Mouse (Mus musculus) hindbrain, embryonic 10.5 days (tissue): Measurements from ENCODE around the gene Rbm28. TPM values are rescaled to one million over a fixed set of nuclear protein-coding genes. Genes with fewer than 3 reads are reported as not detected.

ENCODE experiments used
- DNase-seq: peaks from one replicate; pipeline ENCODE4 v3.0.0-alpha.2; 2017; ENCODE audit warnings: low spot score
- H3K27ac ChIP-seq: fragments of 300-500 bp; sonication (generic); 2 replicates; pipeline ENCODE4 v1.5.1; 2016; ENCODE audit warnings: mild to moderate bottlenecking, moderate library complexity
- H3K27me3 ChIP-seq: fragments of 300-500 bp; sonication (generic); 2 replicates; pipeline ENCODE4 v1.6.1; 2016; ENCODE audit warnings: mild to moderate bottlenecking; ENCODE audit not compliant: poor library complexity, insufficient read depth, severe bottlenecking
- H3K36me3 ChIP-seq: fragments of 300-500 bp; sonication (generic); 2 replicates; pipeline ENCODE4 v1.6.1; 2016; ENCODE audit warnings: mild to moderate bottlenecking, moderate library complexity
- H3K4me1 ChIP-seq: fragments of 300-500 bp; sonication (generic); replicated peaks from 2 replicates; pipeline ENCODE4 v1.6.1; 2016; ENCODE audit warnings: mild to moderate bottlenecking
- H3K4me3 ChIP-seq: fragments of 300-500 bp; sonication (generic); 2 replicates; pipeline ENCODE4 v1.5.1; 2016; ENCODE audit warnings: mild to moderate bottlenecking, moderate library complexity
- H3K9me3 ChIP-seq: fragments of 300-500 bp; sonication (generic); 2 replicates; pipeline ENCODE4 v1.6.1; 2016; ENCODE audit warnings: mild to moderate bottlenecking, moderate library complexity
- WGBS: fragments of 180-500 bp; shearing (Covaris S2); methylation state at CpG from one replicate; pipeline ENCODE4 v1.1.7; 2016; 5-methylcytosine and 5-hydroxymethylcytosine counted together
- polyA plus RNA-seq: library from polyadenylated mRNA; unstranded; fragments of >200 nt; fragmentation: Nextera tagmentation; extraction: Ambion mirVana; gene quantifications from 2 replicates; pipeline ENCODE4 v1.2.1, GENCODE M21; 2016

Gene Rbm28
- polyA plus RNA-seq, 1 experiment from 2014 or later = 39.3 TPM

DNA sequence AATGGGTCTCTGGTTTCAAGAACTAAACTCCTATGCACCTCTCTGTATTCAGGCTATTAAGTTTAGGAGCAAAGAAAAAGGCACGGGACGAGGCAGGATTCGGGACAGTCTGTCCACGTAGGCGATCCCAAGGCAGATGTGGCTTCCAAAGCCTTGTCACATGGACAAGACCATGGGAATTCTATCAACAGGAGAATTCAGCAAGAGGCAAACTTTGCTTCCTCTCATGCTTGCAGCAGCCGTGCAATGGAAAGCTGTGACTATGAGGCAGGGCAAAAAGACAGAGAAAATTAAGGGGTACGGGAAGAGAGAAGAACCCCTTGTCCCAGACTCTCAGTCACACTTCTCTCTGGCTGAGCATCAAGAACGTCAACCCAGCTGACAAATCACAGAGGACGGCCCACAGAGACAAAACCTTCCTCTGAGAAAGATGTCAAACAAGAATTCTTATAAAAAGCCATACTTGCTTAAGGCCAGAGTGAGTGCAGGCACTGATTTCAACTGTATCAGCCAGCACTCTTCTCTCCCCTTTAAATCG lies 82.9 kb downstream of the Rbm28 start:
- Histone ChIP-seq H3K27ac (no peak overlapping the region), H3K4me3 (no peak overlapping the region), H3K36me3 (no peaks in the 10 kb centered on the region), H3K27me3 (no peaks in the 10 kb centered on the region), H3K4me1 (no peaks in the 10 kb centered on the region; the same call in 1 of the 2 replicates), H3K9me3 (no peaks in the 10 kb centered on the region)
- DNase-seq = no peak
- 87% methylated on average over 10 of the region's 10 CpGs for WGBS

DNA sequence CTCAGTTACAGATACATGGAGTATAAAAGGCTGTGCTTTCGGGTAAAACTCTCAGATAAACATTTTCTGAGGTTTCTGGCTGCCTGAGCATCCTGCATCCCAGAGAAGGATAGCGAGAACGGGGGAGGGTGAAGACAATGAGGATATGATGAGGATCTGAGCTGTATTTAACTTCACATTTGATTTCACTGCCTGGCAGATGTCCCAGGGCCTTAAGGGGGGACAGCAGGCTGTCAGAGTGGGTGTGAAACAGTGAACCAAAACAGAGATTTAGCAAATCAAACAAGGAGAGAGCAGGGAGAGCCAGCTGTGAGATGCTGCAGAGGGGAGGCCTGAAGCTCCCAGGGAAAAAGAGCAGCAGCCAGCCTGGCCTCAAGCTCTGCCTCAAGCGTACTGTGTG lies 85.5 kb downstream of the Rbm28 start:
- Histone ChIP-seq H3K27ac (no peak overlapping the region), H3K36me3 (no peaks in the 10 kb centered on the region), H3K27me3 (no peaks in the 10 kb centered on the region), H3K9me3 (no peaks in the 10 kb centered on the region), H3K4me3 (no peak overlapping the region), H3K4me1 (no peaks in the 10 kb centered on the region; the same call in 1 of the 2 replicates)
- DNase-seq = no peak
- 77% methylated on average over 4 of the region's 4 CpGs for WGBS

GRCm38 (mm10) chr6:29074133-29074469 lies 90.7 kb downstream of the Rbm28 start:
- no peak for DNase-seq
- Histone ChIP-seq H3K4me3 (no peak overlapping the region), H3K27me3 (no peaks in the 10 kb centered on the region), H3K4me1 (no peaks in the 10 kb centered on the region), H3K27ac (no peak overlapping the region), H3K36me3 (no peaks in the 10 kb centered on the region), H3K9me3 (no peaks in the 10 kb centered on the region)

Other genes starting within 250 kb of the Rbm28 start
- not detected in 2 replicates for gene Lep, start 104.8 kb downstream of the Rbm28 start, polyA plus RNA-seq
- gene Prrt4, start 14.6 kb upstream of the Rbm28 start, polyA plus RNA-seq = 1.1 and 1.6 TPM in 2 replicates
- 40.5 and 48.4 TPM in 2 replicates for gene Impdh1, start 51.4 kb upstream of the Rbm28 start, polyA plus RNA-seq
- 35.9 and 38.0 TPM in 2 replicates for gene Hilpda, start 107.5 kb upstream of the Rbm28 start, polyA plus RNA-seq
- 0.39 and 0.66 TPM in 2 replicates for gene Fam71f2, start 114.6 kb upstream of the Rbm28 start, polyA plus RNA-seq
- gene Fam71f1, start 154.1 kb upstream of the Rbm28 start, polyA plus RNA-seq = 0.22 TPM in 1 of 2 replicates, not detected in the other
- 205 and 242 TPM in 2 replicates for gene Calu, start 183.1 kb upstream of the Rbm28 start, polyA plus RNA-seq
- gene Opn1sw, start 223.5 kb upstream of the Rbm28 start, polyA plus RNA-seq = 0.17 and 0.21 TPM in 2 replicates
- gene Ccdc136, start 231.3 kb upstream of the Rbm28 start, polyA plus RNA-seq = 21.5 and 22.4 TPM in 2 replicates